Mouse (Mus musculus) intestine, embryonic 16.5 days (tissue): ENCODE measurements around the gene Arhgap42. TPM values are rescaled to one million over a fixed set of nuclear protein-coding genes. Genes with fewer than 3 reads are reported as not detected.
A peak's percentile ranks its signal among the peaks of the same experiment; 100 is the strongest.

Experiments
- ATAC-seq: fragments of 200-750 bp; cut with Nextera tagmentation; 2 replicates; pipeline ENCODE4 v1.8.0; 2017; ENCODE audit warnings: moderate TSS enrichment, moderate library complexity
- H3K27ac ChIP-seq: fragments of 300-500 bp; sonication (generic); 2 replicates; pipeline ENCODE4 v1.5.1; 2014; ENCODE audit warnings: mild to moderate bottlenecking, low read length
- H3K27me3 ChIP-seq: fragments of 300-500 bp; sonication (generic); replicated peaks from 2 replicates; pipeline ENCODE4 v1.6.1; 2014; ENCODE audit warnings: low read length, control low read depth, mixed read lengths; ENCODE audit not compliant: control insufficient read depth, insufficient read depth
- H3K36me3 ChIP-seq: fragments of 300-500 bp; sonication (generic); 2 replicates; pipeline ENCODE4 v1.6.1; 2014; ENCODE audit warnings: low read length, control low read depth; ENCODE audit not compliant: control insufficient read depth, insufficient read depth
- H3K4me1 ChIP-seq: fragments of 300-500 bp; sonication (generic); 2 replicates; pipeline ENCODE4 v1.6.1; 2014; ENCODE audit warnings: low read length, control low read depth, mixed read lengths; ENCODE audit not compliant: control insufficient read depth, insufficient read depth
- H3K4me2 ChIP-seq: fragments of 300-500 bp; sonication (generic); 2 replicates; pipeline ENCODE4 v1.6.1; 2014; ENCODE audit warnings: low read depth, low read length, control low read depth
- H3K4me3 ChIP-seq: fragments of 300-500 bp; sonication (generic); 2 replicates; pipeline ENCODE4 v1.5.1; 2014; ENCODE audit warnings: mild to moderate bottlenecking, low read length
- H3K9ac ChIP-seq: fragments of 300-500 bp; sonication (generic); 2 replicates; pipeline ENCODE4 v1.6.1; 2014; ENCODE audit warnings: low read depth, low read length
- H3K9me3 ChIP-seq: fragments of 300-500 bp; sonication (generic); 2 replicates; pipeline ENCODE4 v1.6.1; 2016; ENCODE audit warnings: low read length, control low read depth; ENCODE audit not compliant: control insufficient read depth
- WGBS: fragments of 180-500 bp; shearing (Covaris S2); extraction: QIAGEN DNeasy Blood & Tissue Kit; methylation state at CpG from one replicate; pipeline ENCODE4 v1.1.7; 2014; 5-methylcytosine and 5-hydroxymethylcytosine counted together
- polyA plus RNA-seq: library from polyadenylated mRNA; unstranded; fragments of >200 nt; fragmentation: Nextera tagmentation; extraction: Ambion mirVana; gene quantifications from 2 replicates; pipeline ENCODE4 v1.2.1, GENCODE M21; 2015

The Arhgap42 gene
- polyA plus RNA-seq, 1 experiment from 2014 or later, result 30.5 TPM

DNA sequence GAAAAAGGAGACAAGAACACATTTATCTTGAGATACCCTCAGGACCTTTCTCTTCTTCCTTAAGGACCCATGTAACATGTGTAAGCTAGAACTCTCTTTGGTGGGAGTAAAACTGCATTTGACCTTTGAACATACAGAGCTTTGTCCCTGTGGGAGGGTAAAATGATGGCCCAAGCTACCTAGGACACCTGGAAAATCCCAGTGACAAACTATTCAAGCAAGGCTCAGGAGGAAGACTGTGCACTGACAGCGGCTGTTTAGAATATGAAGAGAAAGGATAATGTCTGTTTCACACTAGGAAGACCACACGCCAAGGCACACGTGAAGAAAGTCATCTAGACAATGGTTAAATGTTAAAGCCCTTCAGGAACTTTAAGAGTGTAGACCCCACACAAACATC lies 211.0 kb downstream of the Arhgap42 start:
- no peaks in the 10 kb centered on the region for H3K4me1 ChIP-seq
- H3K4me3 ChIP-seq, result no peak overlapping the region
- no peaks in the 10 kb centered on the region for H3K9me3 ChIP-seq
- 76% methylated on average over 3 of the region's 3 CpGs for WGBS
- no peak for ATAC-seq
- 0 out of 2 replicates have a peak overlapping the region, but pooled peaks have one; percentile 8 for H3K27ac ChIP-seq
- H3K4me2 ChIP-seq, result no peak overlapping the region
- no peak overlapping the region for H3K9ac ChIP-seq
- H3K27me3 ChIP-seq, result no peaks in the 10 kb centered on the region
- 0 out of 2 replicates have a peak, but pooled peaks cover 3% of the 10 kb centered on the region for H3K36me3 ChIP-seq

DNA sequence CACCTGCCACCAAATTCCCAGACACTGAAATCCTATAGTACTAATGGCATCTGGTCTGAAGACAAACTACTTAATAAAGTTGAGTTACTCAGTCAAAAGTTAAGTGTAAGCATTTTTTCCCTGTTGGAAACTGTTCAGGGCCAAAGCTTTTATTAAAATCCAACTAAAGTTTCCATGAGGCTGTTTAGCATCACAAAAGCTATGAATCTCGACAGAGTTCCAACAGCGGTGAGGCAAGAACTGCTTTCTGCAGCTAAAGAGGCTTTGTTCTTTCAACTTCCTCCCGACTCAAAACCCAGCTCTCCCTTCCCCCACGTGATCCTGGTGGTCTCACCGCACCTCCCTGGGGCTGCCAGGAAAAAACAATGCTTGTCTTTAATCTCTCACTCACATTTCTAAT lies 211.5 kb downstream of the Arhgap42 start:
- H3K9me3 ChIP-seq, result no peaks in the 10 kb centered on the region
- H3K4me2 ChIP-seq, result no peak overlapping the region
- H3K27me3 ChIP-seq, result no peaks in the 10 kb centered on the region
- 0 out of 2 replicates have a peak overlapping the region, but pooled peaks have one; percentile 8 for H3K27ac ChIP-seq
- no peak overlapping the region for H3K9ac ChIP-seq
- no peaks in the 10 kb centered on the region for H3K4me1 ChIP-seq
- ATAC-seq, result no peak
- H3K36me3 ChIP-seq, result 0 out of 2 replicates have a peak, but pooled peaks cover 3% of the 10 kb centered on the region
- WGBS, result 23% methylated on average over 5 of the region's 5 CpGs
- H3K4me3 ChIP-seq, result no peak overlapping the region

DNA sequence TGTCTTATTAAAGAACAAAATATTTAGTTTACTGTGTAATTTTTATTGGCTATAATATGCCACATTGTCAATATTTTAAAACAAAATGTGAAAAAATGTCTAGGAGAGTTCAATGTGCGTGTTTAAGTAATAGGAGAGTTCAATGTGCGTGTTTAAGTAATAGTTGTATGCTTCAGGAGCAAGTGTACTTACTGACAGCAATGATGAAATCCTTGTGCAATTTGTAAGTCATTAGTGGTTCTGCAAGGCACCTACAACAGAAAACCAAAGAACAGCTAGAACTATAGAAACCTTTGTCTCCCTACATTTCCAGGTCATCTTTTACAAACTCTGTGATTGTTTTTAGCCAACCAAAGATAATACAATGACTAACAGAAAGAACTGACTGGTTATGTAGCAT lies 223.8 kb downstream of the Arhgap42 start:
- Histone ChIP-seq H3K27ac (no peak overlapping the region), H3K4me3 (no peak overlapping the region), H3K4me2 (no peak overlapping the region), H3K36me3 (no peaks in the 10 kb centered on the region), H3K4me1 (no peaks in the 10 kb centered on the region), H3K9me3 (no peaks in the 10 kb centered on the region), H3K27me3 (no peaks in the 10 kb centered on the region), H3K9ac (no peak overlapping the region)
- 91% methylated on average over 2 of the region's 2 CpGs for WGBS
- ATAC-seq, result no peak

DNA sequence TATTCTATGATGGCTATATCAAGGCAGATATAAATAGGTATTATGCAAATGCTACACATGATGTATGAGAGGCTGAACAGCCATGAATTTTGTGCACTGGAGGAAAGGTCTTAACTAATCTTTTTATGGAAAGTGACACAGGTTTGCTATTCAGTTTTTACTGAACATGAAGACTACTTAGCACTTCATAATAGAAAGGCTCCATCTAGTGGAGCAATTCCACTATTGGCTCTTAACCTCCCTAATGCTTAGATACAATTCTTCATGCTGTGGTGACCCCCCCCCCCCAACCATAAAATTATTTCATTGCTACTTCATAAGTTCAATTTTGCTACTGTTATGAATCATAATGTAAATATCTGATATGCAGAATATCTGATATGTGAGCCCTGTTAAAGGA lies 237.7 kb downstream of the Arhgap42 start:
- ATAC-seq, result no peak
- peaks cover 5% of the 10 kb centered on the region; the same call in 1 of the 2 replicates for H3K36me3 ChIP-seq
- no peaks in the 10 kb centered on the region for H3K27me3 ChIP-seq

DNA sequence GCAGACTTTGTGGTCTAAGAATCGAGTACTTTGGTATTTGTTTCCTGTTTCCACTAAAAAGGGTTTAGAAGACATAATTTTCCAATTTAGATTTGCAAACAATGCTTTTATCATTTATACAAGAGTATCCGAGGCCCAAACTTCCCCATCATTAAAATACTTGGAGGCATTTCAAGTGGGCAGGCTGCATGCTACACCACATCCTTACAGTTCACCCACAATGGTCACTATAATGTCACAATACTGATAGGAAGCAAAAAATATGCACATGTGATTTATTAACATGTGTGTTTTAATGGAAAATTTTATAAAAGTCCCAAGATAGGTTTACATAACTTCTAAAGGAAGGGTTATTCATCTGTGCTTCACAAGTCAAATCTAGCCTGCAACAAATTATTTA lies 242.4 kb downstream of the Arhgap42 start:
- H3K4me2 ChIP-seq, result no peak overlapping the region
- H3K27me3 ChIP-seq, result no peaks in the 10 kb centered on the region
- no peak overlapping the region for H3K9ac ChIP-seq
- ATAC-seq, result no peak
- H3K4me3 ChIP-seq, result no peak overlapping the region
- H3K27ac ChIP-seq, result no peak overlapping the region
- 0 out of 2 replicates have a peak, but pooled peaks cover 5% of the 10 kb centered on the region for H3K36me3 ChIP-seq
- WGBS, result 72% methylated on average over 2 of the region's 2 CpGs
- no peaks in the 10 kb centered on the region for H3K4me1 ChIP-seq
- H3K9me3 ChIP-seq, result no peaks in the 10 kb centered on the region

More for the DNA sequence above, 237.7 kb downstream of the Arhgap42 start:
- no peak overlapping the region for H3K4me3 ChIP-seq
- no peak overlapping the region for H3K27ac ChIP-seq
- H3K4me2 ChIP-seq, result no peak overlapping the region
- H3K9me3 ChIP-seq, result no peaks in the 10 kb centered on the region
- H3K9ac ChIP-seq, result no peak overlapping the region
- no peaks in the 10 kb centered on the region for H3K4me1 ChIP-seq

DNA sequence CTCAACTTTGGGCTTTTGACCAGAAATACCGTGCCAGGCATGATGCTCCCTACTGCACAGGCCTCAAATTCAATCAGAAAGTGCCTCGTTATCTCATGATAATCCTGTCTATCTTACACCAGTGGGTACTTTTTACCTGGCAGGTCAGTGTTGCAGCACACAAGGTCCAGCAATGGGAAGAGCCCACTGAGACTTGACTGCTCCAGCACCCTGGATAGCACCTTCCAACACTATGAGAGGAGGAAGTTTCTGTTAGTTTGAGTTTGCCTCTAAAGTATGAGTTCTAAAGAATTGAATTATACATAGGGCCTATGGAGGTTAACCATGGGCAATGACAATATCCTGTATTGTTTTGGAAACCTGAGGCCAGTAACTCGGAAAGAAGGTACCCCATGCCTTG lies 256.6 kb downstream of the Arhgap42 start:
- H3K36me3 ChIP-seq, result no peaks in the 10 kb centered on the region
- ATAC-seq, result no peak
- H3K27ac ChIP-seq, result no peak overlapping the region
- H3K9ac ChIP-seq, result no peak overlapping the region
- H3K9me3 ChIP-seq, result no peaks in the 10 kb centered on the region
- H3K4me3 ChIP-seq, result no peak overlapping the region
- H3K4me2 ChIP-seq, result no peak overlapping the region
- no peaks in the 10 kb centered on the region for H3K27me3 ChIP-seq
- 78% methylated on average over 3 of the region's 3 CpGs for WGBS
- H3K4me1 ChIP-seq, result no peaks in the 10 kb centered on the region

DNA sequence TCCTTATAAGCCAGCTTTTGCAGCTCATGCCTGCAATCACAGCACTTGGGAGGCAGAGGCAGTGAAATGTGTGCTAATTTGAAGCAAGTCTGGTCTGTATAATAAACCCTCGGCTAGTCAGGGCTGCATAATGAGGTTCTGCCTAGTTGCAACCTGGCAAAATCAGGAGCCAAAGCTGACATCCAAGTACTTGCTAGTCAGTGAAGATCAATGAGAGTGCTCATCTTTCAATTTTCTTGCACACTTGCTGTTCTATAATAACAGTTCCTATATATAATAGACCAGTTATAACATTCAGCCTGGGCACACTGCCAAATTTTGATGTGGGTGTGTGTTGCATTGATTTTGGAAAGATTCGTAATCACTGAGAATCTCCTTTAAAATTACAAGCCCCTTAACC lies 261.1 kb downstream of the Arhgap42 start:
- ATAC-seq, result no peak
- H3K4me1 ChIP-seq, result no peaks in the 10 kb centered on the region
- 52% methylated on average over 2 of the region's 2 CpGs for WGBS
- H3K4me3 ChIP-seq, result no peak overlapping the region
- H3K27me3 ChIP-seq, result no peaks in the 10 kb centered on the region
- H3K4me2 ChIP-seq, result no peak overlapping the region
- H3K9me3 ChIP-seq, result no peaks in the 10 kb centered on the region
- no peak overlapping the region for H3K9ac ChIP-seq
- no peak overlapping the region for H3K27ac ChIP-seq
- no peaks in the 10 kb centered on the region for H3K36me3 ChIP-seq

DNA sequence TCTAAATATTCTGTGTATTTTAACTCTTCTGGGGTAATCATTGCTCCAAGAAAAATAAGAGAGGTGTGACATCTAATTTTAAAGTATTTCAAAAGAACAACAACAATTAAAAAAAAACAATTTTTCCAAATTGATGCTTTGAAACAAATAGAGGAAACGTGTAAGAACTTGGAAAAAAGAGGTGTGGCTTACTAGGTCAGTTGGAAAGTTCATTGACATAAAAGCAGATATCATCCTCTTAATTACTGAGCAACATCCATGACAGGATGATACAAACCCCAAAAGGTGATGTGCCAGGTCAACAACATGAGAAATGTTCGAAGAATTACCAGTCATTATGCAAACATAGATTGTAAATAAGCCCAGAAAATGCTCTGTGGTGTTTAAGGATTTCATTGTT lies 267.4 kb downstream of the Arhgap42 start, which contains the start of gene Gm16485:
Gene Gm16485, plus strand, starts transcription at position 301 of the 400 bp plus-strand sequence.
- no peak within 1 kb of the TSS for H3K27ac ChIP-seq
- H3K36me3 ChIP-seq, result no peaks in the 10 kb centered on the region
- 67% methylated on average over 2 of the region's 2 CpGs for WGBS
- no peaks in the 10 kb centered on the region for H3K9me3 ChIP-seq
- no peak within 1 kb of the TSS for H3K4me2 ChIP-seq
- H3K4me3 ChIP-seq, result no peak within 1 kb of the TSS
- H3K4me1 ChIP-seq, result no peaks in the 10 kb centered on the region
- H3K27me3 ChIP-seq, result no peaks in the 10 kb centered on the region
- ATAC-seq, result no peak
- no peak within 1 kb of the TSS for H3K9ac ChIP-seq

DNA sequence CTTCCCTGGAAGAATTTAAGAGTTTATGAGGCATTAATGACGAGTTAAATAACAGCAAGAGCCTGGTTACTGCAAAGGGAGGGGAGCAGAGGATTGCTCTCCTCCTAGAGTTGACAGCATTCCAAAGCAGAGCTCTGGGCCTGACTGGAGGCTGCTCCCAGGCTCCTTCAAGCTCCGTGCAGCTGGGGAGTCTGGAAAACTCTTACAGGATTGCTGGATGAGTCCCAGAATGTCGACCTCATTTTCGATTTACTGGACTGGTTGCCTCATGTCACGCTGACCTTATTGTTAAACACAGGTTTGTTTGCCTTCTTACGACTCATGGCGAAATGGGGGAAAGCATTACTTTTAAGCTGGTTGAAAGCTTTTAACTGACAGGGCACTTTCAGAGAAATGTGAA lies 268.7 kb downstream of the Arhgap42 start:
- H3K4me1 ChIP-seq, result no peaks in the 10 kb centered on the region
- no peak overlapping the region for H3K4me2 ChIP-seq
- no peaks in the 10 kb centered on the region for H3K36me3 ChIP-seq
- no peak overlapping the region for H3K4me3 ChIP-seq
- ATAC-seq, result peak; percentile 65; the same call in 1 of the 2 replicates
- WGBS, result 41% methylated on average over 7 of the region's 7 CpGs
- H3K27ac ChIP-seq, result no peak overlapping the region
- no peaks in the 10 kb centered on the region for H3K27me3 ChIP-seq
- H3K9ac ChIP-seq, result no peak overlapping the region
- H3K9me3 ChIP-seq, result no peaks in the 10 kb centered on the region

DNA sequence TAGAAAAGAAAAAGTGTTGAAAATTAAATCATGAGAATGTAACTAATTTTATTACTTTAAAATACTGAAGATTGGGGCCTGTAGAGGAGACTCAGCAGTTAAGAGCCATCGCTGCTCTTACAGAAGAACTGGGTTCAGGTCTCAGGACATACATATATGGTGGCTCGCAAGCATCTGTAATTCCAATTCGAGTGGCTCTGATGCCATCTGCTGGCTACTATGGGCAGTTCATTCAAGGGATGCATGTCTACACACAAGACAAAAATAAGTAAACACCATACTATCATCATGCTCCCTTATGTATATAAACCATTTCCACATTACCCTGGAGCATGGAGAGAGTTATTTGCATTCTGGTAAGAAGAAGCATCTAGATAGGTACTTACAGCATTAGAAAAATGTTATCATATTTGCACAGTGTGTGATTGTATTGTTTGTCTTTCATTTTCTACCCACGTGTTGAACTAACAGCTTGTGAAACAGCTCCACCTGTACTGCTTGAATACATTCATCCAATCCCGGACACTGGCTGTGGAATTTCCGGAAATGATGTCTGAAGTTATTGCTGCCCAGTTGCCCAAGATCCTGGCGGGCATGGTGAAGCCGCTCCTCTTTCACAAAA lies 274.3 kb downstream of the Arhgap42 start:
- Histone ChIP-seq H3K9me3 (no peaks in the 10 kb centered on the region), H3K27me3 (no peaks in the 10 kb centered on the region), H3K9ac (no peak overlapping the region), H3K4me3 (no peak overlapping the region), H3K36me3 (no peaks in the 10 kb centered on the region), H3K27ac (no peak overlapping the region), H3K4me1 (no peaks in the 10 kb centered on the region), H3K4me2 (no peak overlapping the region)
- WGBS, result 62% methylated on average over 8 of the region's 8 CpGs
- no peak for ATAC-seq
